Mouse (Mus musculus): Measurements from ENCODE around the gene Mtr.

GRCm38 (mm10) chr13:12165461-12166058, 92.4 kb downstream of the Mtr start:
- TF ChIP-seq CTCF (IDR thresholded peaks at IDR 0.05; ENCODE audit: insufficient read depth, low read length) (no peak), POLR2A (IDR thresholded peaks at IDR 0.05; ENCODE audit: borderline replicate concordance, extremely low read depth, low read depth, low read length) (no peak)

Measured in lung, adult 2 months (tissue).